8 mouse cellular contexts compared by ENCODE assay signal in the genomic region with DNA sequence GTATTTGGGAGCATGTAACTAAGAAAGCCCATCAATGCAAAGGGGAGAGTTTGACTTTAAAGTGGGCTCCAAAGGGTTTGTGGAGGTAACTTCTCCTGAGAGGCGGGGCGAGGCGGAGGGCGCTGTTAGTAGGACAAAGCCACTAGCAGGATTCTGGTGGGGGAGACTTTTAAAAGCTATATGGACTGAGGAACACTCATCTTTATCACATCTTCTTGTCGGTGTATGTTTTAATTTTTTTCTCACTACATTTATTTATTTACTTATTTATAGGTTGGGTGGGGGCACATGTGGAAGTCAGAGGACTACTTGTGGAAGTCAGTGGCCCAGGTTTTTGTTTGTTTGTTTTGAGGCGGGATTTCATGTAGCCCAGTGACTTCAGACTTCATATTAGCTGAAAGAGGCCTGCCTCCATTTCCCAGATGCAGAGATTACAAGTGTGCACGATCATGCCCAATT. TPM values are rescaled to one million over a fixed set of nuclear protein-coding genes. Genes with fewer than 3 reads are reported as not detected.
A peak's percentile ranks its signal among the peaks of the same experiment; 100 is the strongest.
DNase-seq lines count a peak whose midpoint lies in the region; ATAC-seq and TF ChIP-seq lines count a peak whose summit lies in the region.

No protein-coding gene starts in this region.

- no peak for TF ChIP-seq POLR2A in myocyte (IDR thresholded peaks at IDR 0.05; ENCODE audit: insufficient read length, low read depth)

- TF ChIP-seq CTCF in lung, embryonic 14.5 days (IDR thresholded peaks at IDR 0.05; ENCODE audit: low read depth), result no peak

- H3ac ChIP-seq in myocyte (ENCODE audit: control insufficient read depth, insufficient read length), result no peak overlapping the region

- 0 out of 2 replicates have a peak, but pooled peaks cover 5% of the 10 kb centered on the region for H3K4me1 ChIP-seq in lung, embryonic 14.5 days (ENCODE audit: insufficient read depth)
- peaks cover 11% of the 10 kb centered on the region; the same call in 1 of the 2 replicates for H3K4me1 ChIP-seq in intestine, embryonic 14.5 days (replicated peaks; ENCODE audit: control insufficient read depth, insufficient read depth, low read length)

- H3K4me3 ChIP-seq in lung, embryonic 14.5 days (ENCODE audit: low read depth, low read length), result peak overlapping the region; percentile 46
- H3K4me3 ChIP-seq in intestine, embryonic 14.5 days (ENCODE audit: low read depth, low read length), result peak overlapping the region; percentile 46
- H3K4me3 ChIP-seq in myocyte, result peak overlapping the region; percentile 32

- no peaks in the 10 kb centered on the region for H3K36me3 ChIP-seq in lung, embryonic 14.5 days (ENCODE audit: insufficient read depth)
- no peaks in the 10 kb centered on the region for H3K36me3 ChIP-seq in intestine, embryonic 14.5 days (ENCODE audit: control insufficient read depth, insufficient read depth, low read length)
- no peaks in the 10 kb centered on the region for H3K36me3 ChIP-seq in myocyte (ENCODE audit: control insufficient read depth, insufficient read depth)

- H3K27ac ChIP-seq in lung, embryonic 14.5 days (ENCODE audit: low read depth), result peak overlapping the region; percentile 93
- peak overlapping the region; percentile 94 for H3K27ac ChIP-seq in intestine, embryonic 14.5 days (ENCODE audit: low read depth)

- ATAC-seq in lung, embryonic 14.5 days (ENCODE audit: insufficient read depth), result 0 out of 2 replicates have a peak, but pooled peaks have one; percentile 0
- peak; percentile 16; the same call in 1 of the 2 replicates for ATAC-seq in common myeloid progenitor, adult 5-6 weeks (replicated peaks; ENCODE audit: low read depth, poor library complexity, severe bottlenecking)
- ATAC-seq in intestine, embryonic 14.5 days (replicated peaks; ENCODE audit: low FRiP score, low TSS enrichment, low read depth), result no peak

- H3K4me2 ChIP-seq in lung, embryonic 14.5 days, result peak overlapping the region; percentile 80
- peak overlapping the region; percentile 82 for H3K4me2 ChIP-seq in intestine, embryonic 14.5 days (ENCODE audit: low read length)
- peak overlapping the region; percentile 98 for H3K4me2 ChIP-seq in myocyte (ENCODE audit: low read depth)

- no peaks in the 10 kb centered on the region for H3K9me3 ChIP-seq in lung, embryonic 14.5 days (ENCODE audit: low read depth, low read length)
- no peaks in the 10 kb centered on the region for H3K9me3 ChIP-seq in intestine, embryonic 14.5 days (ENCODE audit: control insufficient read depth, low read length)

- no peaks in the 10 kb centered on the region for H3K79me2 ChIP-seq in myocyte (ENCODE audit: control insufficient read depth, insufficient read depth)

- H3K27me3 ChIP-seq in lung, embryonic 14.5 days (ENCODE audit: insufficient read depth, low read length), result no peaks in the 10 kb centered on the region
- no peaks in the 10 kb centered on the region for H3K27me3 ChIP-seq in intestine, embryonic 14.5 days (replicated peaks; ENCODE audit: control insufficient read depth, insufficient read depth, low read length)
- no peaks in the 10 kb centered on the region for H3K27me3 ChIP-seq in myocyte (ENCODE audit: control insufficient read depth, insufficient read depth, insufficient read length)

- WGBS in lung, embryonic 14.5 days, result 38% methylated on average over 7 of the region's 7 CpGs
- 30% methylated on average over 7 of the region's 7 CpGs for WGBS in intestine, embryonic 14.5 days

- peak; percentile 10 for DNase-seq in lung, embryonic 14.5 days
- DNase-seq in lung, postnatal 10 days, result no peak
- no peak for DNase-seq in intestine, embryonic 14.5 days (ENCODE audit: low spot score)
- DNase-seq in gastrocnemius, postnatal 25 days, result no peak
- no peak for DNase-seq in right cerebral cortex, postnatal 14 days
- no peak for DNase-seq in layer of hippocampus, adult 11-12 months (ENCODE audit: low spot score)

- H3K9ac ChIP-seq in lung, embryonic 14.5 days, result peak overlapping the region; percentile 65
- H3K9ac ChIP-seq in intestine, embryonic 14.5 days (ENCODE audit: low read length), result peak overlapping the region; percentile 50

TF ChIP-seq in myocyte, 11 proteins besides CTCF, POLR2A, EP300 and RAD21:
- TF ChIP-seq TCF3 (IDR thresholded peaks at IDR 0.05; ENCODE audit: insufficient read length, low read depth) (no peak), POLR2AphosphoS2 (IDR thresholded peaks at IDR 0.05; ENCODE audit: insufficient read length, low read depth) (no peak), USF1 (IDR thresholded peaks at IDR 0.05; ENCODE audit: low read depth) (no peak), MAX (IDR thresholded peaks at IDR 0.05; ENCODE audit: low read depth) (no peak), TCF12 (IDR thresholded peaks at IDR 0.05; ENCODE audit: insufficient read depth, poor library complexity, severe bottlenecking) (no peak), E2F4 (IDR thresholded peaks at IDR 0.05; ENCODE audit: insufficient read depth) (no peak), REST (IDR thresholded peaks at IDR 0.05; ENCODE audit: insufficient read depth, insufficient read length) (no peak)

RNA-seq across cellular contexts. Expression of gene Zfp13, which starts 0.3 kb away (rescaled TPM):
- polyA plus RNA-seq in lung, embryonic 14.5 days (2014; fragmentation: Nextera tagmentation; extraction: Ambion mirVana), result 12.3 and 15.6 TPM in 2 replicates
- total RNA-seq in common myeloid progenitor, adult 5-6 weeks (2017), result 0.14 and 1.8 TPM in 2 replicates
- 12.3 and 14.8 TPM in 2 replicates for polyA plus RNA-seq in intestine, embryonic 14.5 days (2014; fragmentation: Nextera tagmentation; extraction: Ambion mirVana)
- 5.1 TPM for polyA plus RNA-seq in myocyte (2012; fragmentation: generic; extraction: Trizol)
- 1 to 10 TPM; 2.0 to 2.1 TPM for total RNA-seq in gastrocnemius, postnatal 25 days (2021)

RNA-seq across cellular contexts. Expression of gene Zscan10, which starts 1.0 kb away (rescaled TPM):
- polyA plus RNA-seq in lung, embryonic 14.5 days (2014; fragmentation: Nextera tagmentation; extraction: Ambion mirVana), result 0.53 and 0.74 TPM in 2 replicates
- not detected in 2 replicates for total RNA-seq in common myeloid progenitor, adult 5-6 weeks (2017)
- polyA plus RNA-seq in intestine, embryonic 14.5 days (2014; fragmentation: Nextera tagmentation; extraction: Ambion mirVana), result 0.14 TPM in 1 of 2 replicates, not detected in the other
- 0.02 TPM for polyA plus RNA-seq in myocyte (2012; fragmentation: generic; extraction: Trizol)
- total RNA-seq in gastrocnemius, postnatal 25 days (2021), result not detected

RNA-seq across cellular contexts. Expression of gene Zfp213, which starts 35.6 kb away (rescaled TPM):
- polyA plus RNA-seq in lung, embryonic 14.5 days (2014; fragmentation: Nextera tagmentation; extraction: Ambion mirVana), result 21.8 and 24.7 TPM in 2 replicates
- total RNA-seq in common myeloid progenitor, adult 5-6 weeks (2017), result 8.9 and 10.1 TPM in 2 replicates
- 19.1 and 19.7 TPM in 2 replicates for polyA plus RNA-seq in intestine, embryonic 14.5 days (2014; fragmentation: Nextera tagmentation; extraction: Ambion mirVana)
- polyA plus RNA-seq in myocyte (2012; fragmentation: generic; extraction: Trizol), result 9.9 TPM
- 1 to 10 TPM; 1.9 to 2.4 TPM for total RNA-seq in gastrocnemius, postnatal 25 days (2021)

RNA-seq across cellular contexts. Expression of gene Mmp25, which starts 45.4 kb away (rescaled TPM):
- 0.31 and 0.86 TPM in 2 replicates for polyA plus RNA-seq in lung, embryonic 14.5 days (2014; fragmentation: Nextera tagmentation; extraction: Ambion mirVana)
- total RNA-seq in common myeloid progenitor, adult 5-6 weeks (2017), result 0.24 TPM in 1 of 2 replicates, not detected in the other
- polyA plus RNA-seq in intestine, embryonic 14.5 days (2014; fragmentation: Nextera tagmentation; extraction: Ambion mirVana), result 0.51 and 0.67 TPM in 2 replicates
- not detected for polyA plus RNA-seq in myocyte (2012; fragmentation: generic; extraction: Trizol)
- not detected for total RNA-seq in gastrocnemius, postnatal 25 days (2021)
